Mouse (Mus musculus) colon, adult 2 months (tissue): Measurements from ENCODE around the gene Fbxw4. TPM values are rescaled to one million over a fixed set of nuclear protein-coding genes. Genes with fewer than 3 reads are reported as not detected.

ENCODE experiments used
- polyA plus RNA-seq: library from polyadenylated mRNA; depleted of rRNA; stranded (reverse); fragments of >200 nt; gene quantifications from 2 replicates; pipeline ENCODE4 v1.2.3, GENCODE M21; 2012; rRNA removed

The Fbxw4 gene
- polyA plus RNA-seq: 65.7 and 75.9 TPM in 2 replicates

GRCm38 (mm10) chr19:45659738-45660502, at the start of gene Fbxw4:
Fbxw4 (minus strand) TSS chr19:45660312.

GRCm38 (mm10) chr19:45560153-45560890, 99.8 kb downstream of the Fbxw4 start, which contains the start of the genes Poll and Gm17018:
Poll (minus strand) TSS chr19:45560531.
Gm17018 (plus strand) TSS chr19:45560615.

Other genes with a start within 250 kb of the Fbxw4 start
- 9.0 and 9.2 TPM in 2 replicates for gene Poll, start 99.8 kb downstream of the Fbxw4 start, polyA plus RNA-seq
- 4.2 and 4.9 TPM in 2 replicates for gene Gm17018, start 99.7 kb downstream of the Fbxw4 start, polyA plus RNA-seq
- gene Fgf8, start 82.6 kb upstream of the Fbxw4 start, polyA plus RNA-seq: not detected in 2 replicates
- 59.9 and 62.1 TPM in 2 replicates for gene Npm3, start 89.3 kb upstream of the Fbxw4 start, polyA plus RNA-seq
- gene Mgea5, start 123.5 kb upstream of the Fbxw4 start, polyA plus RNA-seq: 13.2 and 14.1 TPM in 2 replicates
- 1.2 and 2.5 TPM in 2 replicates for gene Kcnip2, start 155.7 kb upstream of the Fbxw4 start, polyA plus RNA-seq